Mouse (Mus musculus) bone marrow macrophage, adult 2 months (primary cell): ENCODE measurements around the gene Brd7.
A peak's percentile ranks its signal among the peaks of the same experiment; 100 is the strongest.

Experiments used
- CTCF ChIP-seq: IDR thresholded peaks from 2 replicates; pipeline ENCODE4 v1.5.1; 2012; ENCODE audit warnings: low read depth, mild to moderate bottlenecking, low read length, moderate library complexity
- POLR2A ChIP-seq: IDR thresholded peaks from 2 replicates; pipeline ENCODE4 v1.6.1; 2012; ENCODE audit warnings: mild to moderate bottlenecking, low read depth, low read length, borderline replicate concordance

GRCm38 (mm10) chr8:88293590-88294356, 68.2 kb downstream of the Brd7 start:
- TF ChIP-seq POLR2A: peak; percentile 85
- TF ChIP-seq CTCF: no peak
